ENCODE assay signal across 10 mouse cellular contexts in the genomic region with DNA sequence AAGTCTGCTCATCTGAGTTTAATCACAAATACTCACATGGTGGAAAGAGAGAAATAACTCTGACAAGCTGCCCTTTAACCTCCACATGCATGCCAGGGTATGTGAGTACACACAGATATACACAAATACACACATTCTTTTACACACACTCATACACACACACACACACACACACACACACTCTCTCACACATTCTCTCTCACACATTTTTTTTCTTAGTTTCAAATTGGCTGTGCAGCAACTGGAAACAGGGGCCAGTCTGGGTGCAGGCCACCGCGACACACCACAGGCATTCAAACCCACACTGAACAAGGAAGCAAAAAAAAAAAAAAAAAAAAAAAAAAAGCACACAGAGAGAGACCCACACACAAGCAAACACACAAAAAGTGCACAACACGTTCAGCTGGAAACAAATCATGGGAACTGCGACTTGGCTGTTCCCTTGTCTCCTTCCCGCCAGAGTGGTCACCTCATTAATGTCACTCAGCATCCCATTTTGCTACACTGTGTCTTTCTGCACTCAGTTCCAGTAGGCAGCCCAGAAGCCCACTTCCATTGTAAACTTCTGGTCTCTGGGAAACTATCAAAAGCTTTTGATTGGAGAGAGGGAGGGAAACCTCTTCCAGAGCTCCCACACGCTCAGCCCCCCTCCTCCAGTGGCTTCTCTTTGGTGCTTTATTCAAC. TPM values are rescaled to one million over a fixed set of nuclear protein-coding genes. Genes with fewer than 3 reads are reported as not detected.
DNase-seq lines count a peak whose midpoint lies in the region; ATAC-seq and TF ChIP-seq lines count a peak whose summit lies in the region.
"Had no signal": no experiment of that assay in that cellular context is flagged by ENCODE, and none has a peak within 500 bp of the region (broad histone marks: within the 10 kb centered on the region; RNA-seq: fewer than 3 reads in every experiment).

No protein-coding gene starts in this region.

- no peaks in the 10 kb centered on the region for H3K27me3 ChIP-seq in lung, postnatal 0 days (replicated peaks; ENCODE audit: insufficient read depth, low read length)
- no peaks in the 10 kb centered on the region for H3K27me3 ChIP-seq in forebrain, embryonic 12.5 days
- H3K27me3 ChIP-seq in hindbrain, postnatal 0 days (ENCODE audit: insufficient read depth, low read length) = no peaks in the 10 kb centered on the region
- no peaks in the 10 kb centered on the region for H3K27me3 ChIP-seq in neural tube, embryonic 14.5 days (ENCODE audit: control insufficient read depth, insufficient read depth, low read length)
- no peaks in the 10 kb centered on the region for H3K27me3 ChIP-seq in heart, adult 2 months (ENCODE audit: control insufficient read depth, insufficient read depth, low read length)

- no peak overlapping the region for H3K27ac ChIP-seq in lung, postnatal 0 days (ENCODE audit: low read length)
- H3K27ac ChIP-seq in forebrain, embryonic 12.5 days = peak overlapping the region; percentile 81
- H3K27ac ChIP-seq in hindbrain, postnatal 0 days = peak overlapping the region; percentile 58; the same call in 1 of the 2 replicates
- H3K27ac ChIP-seq in neural tube, embryonic 14.5 days (ENCODE audit: low read depth, low read length) = peak overlapping the region; percentile 30; the same call in 1 of the 2 replicates
- no peak overlapping the region for H3K27ac ChIP-seq in heart, adult 2 months

- no peak for TF ChIP-seq POLR2A in heart, adult 2 months (IDR thresholded peaks at IDR 0.05; ENCODE audit: insufficient read depth, low read depth, low read length)

- H3K36me3 ChIP-seq in lung, postnatal 0 days (ENCODE audit: insufficient read depth, low read length) = peaks cover 6% of the 10 kb centered on the region; the same call in 1 of the 2 replicates
- H3K36me3 ChIP-seq in forebrain, embryonic 12.5 days (replicated peaks) = peaks cover 66% of the 10 kb centered on the region
- H3K36me3 ChIP-seq in hindbrain, postnatal 0 days (ENCODE audit: insufficient read depth, low read length) = peaks cover 13% of the 10 kb centered on the region; the same call in 1 of the 2 replicates
- no peaks in the 10 kb centered on the region; the same call in 1 of the 2 replicates for H3K36me3 ChIP-seq in neural tube, embryonic 14.5 days (ENCODE audit: control insufficient read depth, insufficient read depth, low read length)
- H3K36me3 ChIP-seq in heart, adult 2 months (ENCODE audit: control insufficient read depth, insufficient read depth, low read length) = peaks cover 2% of the 10 kb centered on the region; the same call in 1 of the 2 replicates

- WGBS in lung, postnatal 0 days = 59% methylated on average over 6 of the region's 6 CpGs
- 13% methylated on average over 6 of the region's 6 CpGs for WGBS in forebrain, embryonic 12.5 days
- 36% methylated on average over 6 of the region's 6 CpGs for WGBS in hindbrain, postnatal 0 days
- 25% methylated on average over 6 of the region's 6 CpGs for WGBS in neural tube, embryonic 14.5 days
- 81% methylated on average over 6 of the region's 6 CpGs for WGBS in heart, adult 2 months

- H3K4me3 ChIP-seq in lung, postnatal 0 days (ENCODE audit: low read depth, low read length) = no peak overlapping the region
- H3K4me3 ChIP-seq in forebrain, embryonic 12.5 days (replicated peaks) = no peak overlapping the region
- no peak overlapping the region for H3K4me3 ChIP-seq in hindbrain, postnatal 0 days (ENCODE audit: low read length)
- H3K4me3 ChIP-seq in neural tube, embryonic 14.5 days (ENCODE audit: low read depth, low read length) = no peak overlapping the region
- H3K4me3 ChIP-seq in heart, adult 2 months = no peak overlapping the region

- no peaks in the 10 kb centered on the region for H3K4me1 ChIP-seq in lung, postnatal 0 days (ENCODE audit: insufficient read depth, low read depth, low read length)
- peaks cover 89% of the 10 kb centered on the region for H3K4me1 ChIP-seq in forebrain, embryonic 12.5 days
- peaks cover 17% of the 10 kb centered on the region; the same call in 1 of the 2 replicates for H3K4me1 ChIP-seq in hindbrain, postnatal 0 days (ENCODE audit: insufficient read depth, low read length)
- peaks cover 21% of the 10 kb centered on the region for H3K4me1 ChIP-seq in neural tube, embryonic 14.5 days (ENCODE audit: control insufficient read depth, insufficient read depth, low read length)
- no peaks in the 10 kb centered on the region; the same call in 1 of the 2 replicates for H3K4me1 ChIP-seq in heart, adult 2 months (ENCODE audit: control insufficient read depth, insufficient read depth, low read length)

- H3K4me2 ChIP-seq in lung, postnatal 0 days (replicated peaks; ENCODE audit: low read depth, low read length) = no peak overlapping the region
- peak overlapping the region; percentile 10; the same call in 1 of the 2 replicates for H3K4me2 ChIP-seq in forebrain, embryonic 12.5 days
- H3K4me2 ChIP-seq in hindbrain, postnatal 0 days (ENCODE audit: low read depth, low read length) = no peak overlapping the region
- no peak overlapping the region for H3K4me2 ChIP-seq in neural tube, embryonic 14.5 days (ENCODE audit: low read depth, low read length)

- no peaks in the 10 kb centered on the region for H3K9me3 ChIP-seq in lung, postnatal 0 days (ENCODE audit: low read length)
- no peaks in the 10 kb centered on the region for H3K9me3 ChIP-seq in forebrain, embryonic 12.5 days
- H3K9me3 ChIP-seq in hindbrain, postnatal 0 days (ENCODE audit: low read length) = no peaks in the 10 kb centered on the region
- no peaks in the 10 kb centered on the region for H3K9me3 ChIP-seq in neural tube, embryonic 14.5 days (ENCODE audit: control insufficient read depth, low read length)

- no peak for TF ChIP-seq EP300 in lung, postnatal 0 days (IDR thresholded peaks at IDR 0.05)
- no peak for TF ChIP-seq EP300 in heart, adult 2 months (IDR thresholded peaks at IDR 0.05; ENCODE audit: insufficient read depth, low read depth, low read length)

- no peak overlapping the region for H3K9ac ChIP-seq in lung, postnatal 0 days (replicated peaks; ENCODE audit: low read depth)
- H3K9ac ChIP-seq in forebrain, embryonic 12.5 days = no peak overlapping the region
- H3K9ac ChIP-seq in hindbrain, postnatal 0 days (replicated peaks; ENCODE audit: low read length) = no peak overlapping the region
- no peak overlapping the region for H3K9ac ChIP-seq in neural tube, embryonic 14.5 days (replicated peaks; ENCODE audit: low read depth, low read length)
- no peak overlapping the region for H3K9ac ChIP-seq in heart, adult 2 months (ENCODE audit: low read depth, low read length)

- H3K79me2 ChIP-seq in heart, adult 2 months (replicated peaks; ENCODE audit: control insufficient read depth, insufficient read depth, low read length) = 0 out of 2 replicates have a peak, but pooled peaks cover 1% of the 10 kb centered on the region

- ATAC-seq in lung, postnatal 0 days = peak; percentile 68
- ATAC-seq in forebrain, embryonic 12.5 days (ENCODE audit: low FRiP score) = peak; percentile 76
- ATAC-seq in hindbrain, postnatal 0 days = peak; percentile 71
- ATAC-seq in neural tube, embryonic 14.5 days (ENCODE audit: low read depth) = peak; percentile 63; the same call in 1 of the 2 replicates

- intact Hi-C loops in heart, adult 2 months (cut with DNase I) = no loop called here

- DNase-seq in lung, postnatal 0 days (ENCODE audit: low spot score) = no peak
- DNase-seq in lung, postnatal 36 days = no peak
- DNase-seq in hindbrain, postnatal 0 days (ENCODE audit: low spot score) = peak; percentile 65
- DNase-seq in ovary, adult 18-20 months (ENCODE audit: low spot score) = no peak
- DNase-seq in heart, adult 2 months = no peak
- DNase-seq: cerebellum, adult 2 months; kidney, postnatal 36 days; liver had no signal

- no peak for TF ChIP-seq CTCF in lung, postnatal 0 days (IDR thresholded peaks at IDR 0.05)
- TF ChIP-seq CTCF in hindbrain, postnatal 0 days (IDR thresholded peaks at IDR 0.05; ENCODE audit: low read depth) = no peak
- TF ChIP-seq CTCF in heart, adult 2 months (IDR thresholded peaks at IDR 0.05) = no peak

RNA-seq across cellular contexts. Expression of gene Msi2, which starts 16.2 kb away (rescaled TPM):
- 12.6 and 13.3 TPM in 2 replicates for polyA plus RNA-seq in lung, postnatal 0 days (2015; fragmentation: Nextera tagmentation; extraction: Ambion mirVana)
- 34.9 and 35.8 TPM in 2 replicates for polyA plus RNA-seq in forebrain, embryonic 12.5 days (2016; fragmentation: Nextera tagmentation; extraction: Ambion mirVana)
- 165 and 170 TPM in 2 replicates for total RNA-seq in hindbrain, postnatal 0 days (2014; rRNA removed)
- 33.0 and 36.8 TPM in 2 replicates for polyA plus RNA-seq in hindbrain, postnatal 0 days (2015; fragmentation: Nextera tagmentation; extraction: Ambion mirVana)
- polyA plus RNA-seq in neural tube, embryonic 14.5 days (2014; fragmentation: Nextera tagmentation; extraction: Ambion mirVana) = 20.0 and 25.6 TPM in 2 replicates
- 100 to 1,000 TPM; 176 to 208 TPM for total RNA-seq in heart, adult 2 months (2021)
- 42.5 and 65.9 TPM in 2 replicates for polyA plus RNA-seq in heart, adult 2 months (2012; rRNA removed)

Comparison
In these comparisons a context has a peak if more than half of its experiments do, and no peak if none do; other contexts are left out.
1. H3K27ac ChIP-seq: peak in forebrain, embryonic 12.5 days (single experiment), hindbrain, postnatal 0 days (single experiment) and neural tube, embryonic 14.5 days (single experiment); none in lung, postnatal 0 days (single experiment) and heart, adult 2 months (single experiment).
2. Peak in every context shown above with its lines, with median percentiles within 50 percentile points of each other: ATAC-seq.